Mouse (Mus musculus) megakaryocyte, embryonic 14.5 days (primary cell): ENCODE measurements around the gene Paics. TPM values are rescaled to one million over a fixed set of nuclear protein-coding genes. Genes with fewer than 3 reads are reported as not detected.
A peak's percentile ranks its signal among the peaks of the same experiment; 100 is the strongest.

Experiments used
- H3K27me3 ChIP-seq: replicated peaks from 2 replicates; pipeline ENCODE3; 2012; ENCODE audit warnings: inconsistent platforms
- H3K36me3 ChIP-seq: replicated peaks from 2 replicates; pipeline ENCODE3; 2012; ENCODE audit warnings: low read length, inconsistent platforms, mixed read lengths
- H3K4me1 ChIP-seq: 2 replicates; pipeline ENCODE4 v1.6.1; 2012; ENCODE audit warnings: inconsistent platforms
- H3K4me3 ChIP-seq: replicated peaks from 2 replicates; pipeline ENCODE3; 2012; ENCODE audit warnings: moderate library complexity, mild to moderate bottlenecking, inconsistent platforms
- H3K9me3 ChIP-seq: 2 replicates; pipeline ENCODE4 v1.6.1; 2012; ENCODE audit warnings: inconsistent platforms
- FLI1 ChIP-seq: IDR thresholded peaks from 2 replicates; pipeline ENCODE4 v1.6.1; 2012; ENCODE audit warnings: low read length, inconsistent platforms, mixed read lengths
- GATA1 ChIP-seq: IDR thresholded peaks from 3 replicates; pipeline ENCODE4 v1.6.1; 2012; ENCODE audit warnings: mixed read lengths, low read length, inconsistent platforms, borderline replicate concordance
- polyA plus RNA-seq: library from polyadenylated mRNA; stranded (reverse); fragments of >175 nt; gene quantifications from 2 replicates; pipeline ENCODE4 v1.2.3, GENCODE M21; 2012; ENCODE audit warnings: low replicate concordance; ENCODE audit not compliant: insufficient read depth

Gene Paics
- polyA plus RNA-seq, 1 experiment = 25.3 TPM

GRCm38 (mm10) chr5:76924296-76924695 is 26.8 kb upstream of the Paics start:
- no peaks in the 10 kb centered on the region for H3K9me3 ChIP-seq
- H3K4me3 ChIP-seq = no peak overlapping the region
- H3K4me1 ChIP-seq = peaks cover 26% of the 10 kb centered on the region
- TF ChIP-seq FLI1 (no peak), GATA1 (no peak)
- peaks cover 88% of the 10 kb centered on the region for H3K36me3 ChIP-seq
- H3K27me3 ChIP-seq = no peaks in the 10 kb centered on the region

GRCm38 (mm10) chr5:76928124-76928832 is 22.8 kb upstream of the Paics start:
- Histone ChIP-seq H3K36me3 (peaks cover 53% of the 10 kb centered on the region), H3K4me3 (no peak overlapping the region), H3K27me3 (no peaks in the 10 kb centered on the region), H3K9me3 (no peaks in the 10 kb centered on the region), H3K4me1 (peaks cover 34% of the 10 kb centered on the region)
- TF ChIP-seq FLI1 (no peak), GATA1 (no peak)

- Histone ChIP-seq H3K4me1 (peaks cover 34% of the 10 kb centered on the region), H3K4me3 (peak overlapping the region; percentile 76), H3K9me3 (no peaks in the 10 kb centered on the region), H3K27me3 (no peaks in the 10 kb centered on the region), H3K36me3 (peaks cover 42% of the 10 kb centered on the region)
- TF ChIP-seq GATA1 (no peak), FLI1 (no peak)
Measured at GRCm38 (mm10) chr5:76929180-76929877, 21.8 kb upstream of the Paics start.

- Histone ChIP-seq H3K36me3 (peaks cover 26% of the 10 kb centered on the region), H3K9me3 (no peaks in the 10 kb centered on the region), H3K4me3 (no peak overlapping the region), H3K27me3 (no peaks in the 10 kb centered on the region), H3K4me1 (peaks cover 23% of the 10 kb centered on the region; the same call in 1 of the 2 replicates)
- TF ChIP-seq FLI1 = no peak
- no peak for TF ChIP-seq GATA1
Measured at GRCm38 (mm10) chr5:76939717-76940116, 11.4 kb upstream of the Paics start.

GRCm38 (mm10) chr5:76941975-76942374 is 9.1 kb upstream of the Paics start:
- TF ChIP-seq FLI1 = no peak
- TF ChIP-seq GATA1 = no peak
- Histone ChIP-seq H3K4me1 (peaks cover 44% of the 10 kb centered on the region), H3K9me3 (no peaks in the 10 kb centered on the region), H3K4me3 (no peak overlapping the region), H3K36me3 (peaks cover 26% of the 10 kb centered on the region), H3K27me3 (no peaks in the 10 kb centered on the region)

GRCm38 (mm10) chr5:76942505-76942904 is 8.6 kb upstream of the Paics start:
- H3K36me3 ChIP-seq = peaks cover 26% of the 10 kb centered on the region
- peaks cover 49% of the 10 kb centered on the region for H3K4me1 ChIP-seq
- H3K4me3 ChIP-seq = no peak overlapping the region
- H3K27me3 ChIP-seq = no peaks in the 10 kb centered on the region
- no peak for TF ChIP-seq GATA1
- no peak for TF ChIP-seq FLI1
- H3K9me3 ChIP-seq = no peaks in the 10 kb centered on the region

GRCm38 (mm10) chr5:76944965-76945677 is 6.0 kb upstream of the Paics start:
- no peak overlapping the region for H3K4me3 ChIP-seq
- peaks cover 19% of the 10 kb centered on the region for H3K36me3 ChIP-seq
- peaks cover 64% of the 10 kb centered on the region for H3K4me1 ChIP-seq
- no peaks in the 10 kb centered on the region for H3K27me3 ChIP-seq
- TF ChIP-seq FLI1 = no peak
- no peak for TF ChIP-seq GATA1
- H3K9me3 ChIP-seq = no peaks in the 10 kb centered on the region

GRCm38 (mm10) chr5:76945678-76946033 is 5.5 kb upstream of the Paics start:
- Histone ChIP-seq H3K4me1 (peaks cover 64% of the 10 kb centered on the region), H3K9me3 (no peaks in the 10 kb centered on the region), H3K36me3 (peaks cover 14% of the 10 kb centered on the region), H3K27me3 (no peaks in the 10 kb centered on the region), H3K4me3 (no peak overlapping the region)
- TF ChIP-seq GATA1 (no peak), FLI1 (no peak)

GRCm38 (mm10) chr5:76947142-76947541 is 4.0 kb upstream of the Paics start:
- peaks cover 65% of the 10 kb centered on the region for H3K4me1 ChIP-seq
- H3K9me3 ChIP-seq = no peaks in the 10 kb centered on the region
- TF ChIP-seq FLI1 (no peak), GATA1 (no peak)
- peak overlapping the region; percentile 47 for H3K4me3 ChIP-seq
- H3K36me3 ChIP-seq = peaks cover 12% of the 10 kb centered on the region
- H3K27me3 ChIP-seq = no peaks in the 10 kb centered on the region

GRCm38 (mm10) chr5:76947758-76948157 is 3.3 kb upstream of the Paics start:
- Histone ChIP-seq H3K27me3 (no peaks in the 10 kb centered on the region), H3K9me3 (no peaks in the 10 kb centered on the region), H3K36me3 (peaks cover 8% of the 10 kb centered on the region), H3K4me3 (peak overlapping the region; percentile 74), H3K4me1 (peaks cover 68% of the 10 kb centered on the region)
- TF ChIP-seq FLI1 = no peak
- TF ChIP-seq GATA1 = no peak
